Mouse (Mus musculus) neutrophil, adult 65 days (primary cell): ENCODE data around the gene Baiap2. TPM values are rescaled to one million over a fixed set of nuclear protein-coding genes. Genes with fewer than 3 reads are reported as not detected.

Source experiments
- total RNA-seq: library from RNA; stranded (reverse); gene quantifications from 2 replicates; pipeline ENCODE4 v1.2.4, GENCODE M21; 2023

Baiap2 gene
- total RNA-seq, result 17.5 and 27.2 TPM in 2 replicates

GRCm38 (mm10) chr11:119942727-119943427 is at the start of gene Baiap2:
Gene Baiap2, plus strand, starts transcription at chr11:119942763.

GRCm38 (mm10) chr11:119913291-119913934 is 29.1 kb upstream of the Baiap2 start, which contains the start of gene Chmp6:
Gene Chmp6, plus strand, starts transcription at chr11:119913441.

GRCm38 (mm10) chr11:120046553-120047191 is 104.1 kb downstream of the Baiap2 start, which contains the start of gene Aatk:
Gene Aatk, minus strand, starts transcription at chr11:120047167.

Other genes with a start within 250 kb of the Baiap2 start
- gene Chmp6, start 29.3 kb upstream of the Baiap2 start, total RNA-seq, result 19.9 and 25.5 TPM in 2 replicates
- gene Aatk, start 104.4 kb downstream of the Baiap2 start, total RNA-seq, result 63.1 and 95.3 TPM in 2 replicates
- 5.6 and 9.8 TPM in 2 replicates for gene Cep131, start 144.1 kb downstream of the Baiap2 start, total RNA-seq
- gene Tepsin, start 156.0 kb downstream of the Baiap2 start, total RNA-seq, result 16.7 and 17.5 TPM in 2 replicates
- 16.1 and 18.7 TPM in 2 replicates for gene Ndufaf8, start 156.2 kb downstream of the Baiap2 start, total RNA-seq
- gene Slc38a10, start 208.6 kb downstream of the Baiap2 start, total RNA-seq, result 94.1 and 151 TPM in 2 replicates